Comparison of ENCODE assay signal across 12 mouse cellular contexts in genomic region chr14:75773431-75773830, GRCm38 (mm10). TPM values are rescaled to one million over a fixed set of nuclear protein-coding genes. Genes with fewer than 3 reads are reported as not detected.
DNase-seq lines count a peak whose midpoint lies in the region; ATAC-seq lines count a peak whose summit lies in the region.
"Had no signal": no experiment of that assay in that cellular context is flagged by ENCODE, and none has a peak within 500 bp of the region (broad histone marks: within the 10 kb centered on the region; RNA-seq: fewer than 3 reads in every experiment).

No protein-coding gene starts in this region.

- no peaks in the 10 kb centered on the region for H3K27me3 ChIP-seq in kidney, embryonic 16.5 days (ENCODE audit: insufficient read depth, low read length)
- H3K27me3 ChIP-seq in heart, embryonic 12.5 days (replicated peaks): no peaks in the 10 kb centered on the region
- H3K27me3 ChIP-seq in liver, embryonic 13.5 days: no peaks in the 10 kb centered on the region
- H3K27me3 ChIP-seq in limb, embryonic 10.5 days (ENCODE audit: low read depth, poor library complexity, severe bottlenecking): no peaks in the 10 kb centered on the region
- H3K27me3 ChIP-seq: limb, embryonic 15.5 days had no signal

- no peaks in the 10 kb centered on the region for H3K9me3 ChIP-seq in kidney, embryonic 16.5 days (ENCODE audit: low read length)
- H3K9me3 ChIP-seq in heart, embryonic 12.5 days (replicated peaks): no peaks in the 10 kb centered on the region
- no peaks in the 10 kb centered on the region for H3K9me3 ChIP-seq in liver, embryonic 13.5 days (replicated peaks)
- no peaks in the 10 kb centered on the region for H3K9me3 ChIP-seq in limb, embryonic 10.5 days (replicated peaks)
- H3K9me3 ChIP-seq: limb, embryonic 15.5 days had no signal

- peaks cover 17% of the 10 kb centered on the region for H3K36me3 ChIP-seq in kidney, embryonic 16.5 days (ENCODE audit: insufficient read depth, low read length)
- peaks cover 40% of the 10 kb centered on the region for H3K36me3 ChIP-seq in heart, embryonic 12.5 days
- peaks cover 54% of the 10 kb centered on the region for H3K36me3 ChIP-seq in liver, embryonic 13.5 days
- peaks cover 49% of the 10 kb centered on the region for H3K36me3 ChIP-seq in limb, embryonic 10.5 days

- H3K4me3 ChIP-seq in kidney, embryonic 16.5 days (ENCODE audit: low read length): no peak overlapping the region
- no peak overlapping the region for H3K4me3 ChIP-seq in heart, embryonic 12.5 days
- no peak overlapping the region; the same call in 1 of the 2 replicates for H3K4me3 ChIP-seq in liver, embryonic 13.5 days (replicated peaks)
- no peak overlapping the region for H3K4me3 ChIP-seq in limb, embryonic 10.5 days
- H3K4me3 ChIP-seq: limb, embryonic 15.5 days; myocyte had no signal

- H3K4me2 ChIP-seq in kidney, embryonic 16.5 days (replicated peaks; ENCODE audit: low read depth, low read length): no peak overlapping the region
- peak overlapping the region; percentile 37 for H3K4me2 ChIP-seq in heart, embryonic 12.5 days
- peak overlapping the region; percentile 48 for H3K4me2 ChIP-seq in liver, embryonic 13.5 days
- H3K4me2 ChIP-seq: limb, embryonic 15.5 days had no signal

- peak; percentile 47 for ATAC-seq in kidney, embryonic 16.5 days (ENCODE audit: low FRiP score, low TSS enrichment)
- peak; percentile 59 for ATAC-seq in heart, embryonic 12.5 days (ENCODE audit: insufficient number of reproducible peaks, low FRiP score)
- ATAC-seq in liver, embryonic 13.5 days (ENCODE audit: low read depth): peak; percentile 89
- ATAC-seq: inflammation-experienced regulatory T-cells, adult 6 months had no signal

- 43% methylated on average over 8 of the region's 8 CpGs for WGBS in kidney, embryonic 16.5 days
- WGBS in heart, embryonic 12.5 days: 29% methylated on average over 8 of the region's 8 CpGs
- WGBS in liver, embryonic 13.5 days (ENCODE audit: insufficient replicate concordance): 21% methylated on average over 8 of the region's 8 CpGs
- 95% methylated on average over 8 of the region's 8 CpGs for WGBS in limb, embryonic 10.5 days

- H3K4me1 ChIP-seq in kidney, embryonic 16.5 days (ENCODE audit: insufficient read depth, low read length): peaks cover 32% of the 10 kb centered on the region
- H3K4me1 ChIP-seq in heart, embryonic 12.5 days (replicated peaks): peaks cover 27% of the 10 kb centered on the region
- peaks cover 45% of the 10 kb centered on the region for H3K4me1 ChIP-seq in liver, embryonic 13.5 days (replicated peaks)
- H3K4me1 ChIP-seq in limb, embryonic 10.5 days: no peaks in the 10 kb centered on the region
- H3K4me1 ChIP-seq: limb, embryonic 15.5 days had no signal

- 0 out of 2 replicates have a peak overlapping the region, but pooled peaks have one; percentile 28 for H3K9ac ChIP-seq in kidney, embryonic 16.5 days (replicated peaks; ENCODE audit: low read length)
- 0 out of 2 replicates have a peak overlapping the region, but pooled peaks have one; percentile 28 for H3K9ac ChIP-seq in heart, embryonic 12.5 days
- peak overlapping the region; percentile 58 for H3K9ac ChIP-seq in liver, embryonic 13.5 days
- H3K9ac ChIP-seq: limb, embryonic 15.5 days had no signal

- DNase-seq in kidney, postnatal 10 days: no peak
- peak; percentile 59 to 63 for DNase-seq in adrenal gland, postnatal 36 days
- peak; percentile 65 for DNase-seq in liver, embryonic 13.5 days
- no peak for DNase-seq in natural killer cell, adult 2 months (ENCODE audit: low spot score in 2 of 2)
- DNase-seq in thymus, postnatal 36 days: no peak
- no peak for DNase-seq in limb, embryonic 10.5 days (ENCODE audit: low spot score)
- DNase-seq: right cerebral cortex, adult 18-20 months had no signal

- H3K27ac ChIP-seq in kidney, embryonic 16.5 days (ENCODE audit: low read length): peak overlapping the region; percentile 72
- peak overlapping the region; percentile 92 for H3K27ac ChIP-seq in heart, embryonic 12.5 days (ENCODE audit: poor library complexity, severe bottlenecking)
- H3K27ac ChIP-seq in liver, embryonic 13.5 days: peak overlapping the region; percentile 84
- H3K27ac ChIP-seq in limb, embryonic 10.5 days: no peak overlapping the region
- H3K27ac ChIP-seq: limb, embryonic 15.5 days had no signal

RNA-seq across cellular contexts. Expression of gene Slc25a30, which starts 13.4 kb away (rescaled TPM):
- 13.0 and 13.1 TPM in 2 replicates for polyA plus RNA-seq in kidney, embryonic 16.5 days (2015; fragmentation: Nextera tagmentation; extraction: Ambion mirVana)
- 100 to 1,000 TPM; 206 to 215 TPM for total RNA-seq in adrenal gland, postnatal 36 days (2021)
- 5.5 and 6.0 TPM in 2 replicates for polyA plus RNA-seq in heart, embryonic 12.5 days (2016; fragmentation: Nextera tagmentation; extraction: Ambion mirVana)
- 3.3 and 3.4 TPM in 2 replicates for polyA plus RNA-seq in liver, embryonic 13.5 days (2015; fragmentation: Nextera tagmentation; extraction: Ambion mirVana)
- 4.8 and 6.2 TPM in 2 replicates for polyA plus RNA-seq in limb, embryonic 10.5 days (2016; fragmentation: Nextera tagmentation; extraction: Ambion mirVana)

RNA-seq across cellular contexts. Expression of gene Cog3, which starts 19.1 kb away (rescaled TPM):
- 24.2 and 25.2 TPM in 2 replicates for polyA plus RNA-seq in kidney, embryonic 16.5 days (2015; fragmentation: Nextera tagmentation; extraction: Ambion mirVana)
- total RNA-seq in adrenal gland, postnatal 36 days (2021): 10 to 100 TPM; 26.5 to 33.3 TPM
- 18.0 TPM in 2 replicates for polyA plus RNA-seq in heart, embryonic 12.5 days (2016; fragmentation: Nextera tagmentation; extraction: Ambion mirVana)
- 6.9 and 8.1 TPM in 2 replicates for polyA plus RNA-seq in liver, embryonic 13.5 days (2015; fragmentation: Nextera tagmentation; extraction: Ambion mirVana)
- polyA plus RNA-seq in limb, embryonic 10.5 days (2016; fragmentation: Nextera tagmentation; extraction: Ambion mirVana): 19.0 and 22.5 TPM in 2 replicates

Comparison
In these comparisons a context has a peak if more than half of its experiments do, and no peak if none do; other contexts are left out.
1. DNase-seq: peak in adrenal gland, postnatal 36 days (2 of 2) and liver, embryonic 13.5 days (single experiment); none in kidney, postnatal 10 days (single experiment), natural killer cell, adult 2 months (0 of 2), thymus, postnatal 36 days (0 of 2) and limb, embryonic 10.5 days (single experiment).
2. Peak in every context shown above with its lines, with median percentiles within 50 percentile points of each other: ATAC-seq and H3K9ac ChIP-seq.